Mouse (Mus musculus) left cerebral cortex, postnatal 25 days (tissue): ENCODE results near the gene Gm10961. TPM values are rescaled to one million over a fixed set of nuclear protein-coding genes. Genes with fewer than 3 reads are reported as not detected.
"Not testable (repeated sequence)": the region's sequence is repeated elsewhere in the genome, so short reads cannot be mapped to it uniquely, and the experiment has no call there.

ENCODE experiments used
- DNase-seq, 2 experiments: peaks; one replicate each; pipeline ENCODE4 v3.0.0; 2022; ENCODE audit warnings: low spot score in 2 of 2, mixed read lengths in 1 of 2
- intact Hi-C: fragments of 180-260 bp; cut with DNase I; formaldehyde crosslinking; loops from one replicate; pipeline ENCODE4 v1.15.1; 2025
- total RNA-seq, 2 experiments: library from RNA; stranded (reverse); gene quantifications; 2 replicates each; pipeline ENCODE4 v1.2.3; 2021

Gm10961 gene
- total RNA-seq, 2 experiments from 2014 or later: not detected

DNA sequence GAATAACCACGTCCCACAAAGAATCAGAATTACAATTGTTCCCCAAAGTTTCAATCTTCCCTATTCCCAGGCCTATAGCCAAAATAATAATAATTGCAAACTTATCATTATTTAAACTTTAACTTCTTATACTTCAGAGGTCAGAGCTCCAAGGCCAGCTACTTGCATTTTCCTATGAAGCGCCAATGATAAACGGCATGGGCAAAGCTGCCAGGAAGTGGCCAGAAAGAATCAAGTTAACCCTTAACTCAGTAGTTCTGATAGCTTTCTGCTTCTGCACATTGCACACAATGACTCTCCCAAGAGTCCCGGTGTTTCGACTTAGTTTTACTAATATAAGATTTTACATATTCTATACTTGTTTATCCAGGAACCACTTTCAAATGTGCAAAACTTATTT is 19.2 kb downstream of the Gm10961 start:
- intact Hi-C loops: not testable (repeated sequence)

GRCm38 (mm10) chr3:107652968-107653367 is 21.8 kb downstream of the Gm10961 start:
- peak in 1 of 2 experiments; percentile 46 for DNase-seq
- intact Hi-C loops: no loop called here

More for the DNA sequence above, 19.2 kb downstream of the Gm10961 start:
- DNase-seq: not testable (repeated sequence)

DNA sequence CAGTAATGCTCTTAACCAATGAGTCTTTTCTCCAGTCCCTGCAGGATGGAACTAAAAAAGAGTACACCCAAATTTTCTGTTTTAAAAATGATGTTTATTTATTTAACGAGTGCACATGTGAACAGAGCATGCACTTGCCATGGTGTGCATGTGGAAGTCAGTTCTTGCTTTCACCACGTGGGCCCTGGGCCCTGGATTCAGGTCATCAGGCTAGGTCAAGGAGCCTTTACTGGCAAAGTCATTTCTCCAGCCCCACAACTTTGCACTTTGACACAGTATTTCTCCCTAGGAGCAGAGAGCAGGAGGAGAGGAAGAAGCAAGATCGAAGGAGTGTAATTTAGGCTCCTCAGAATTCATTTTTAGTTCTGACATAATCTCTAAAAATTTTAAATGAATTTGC is 23.7 kb downstream of the Gm10961 start:
- DNase-seq: no peak
- intact Hi-C loops: no loop called here

GRCm38 (mm10) chr3:107655491-107655890 is 24.4 kb downstream of the Gm10961 start:
- DNase-seq: no peak
- intact Hi-C loops: no loop called here

GRCm38 (mm10) chr3:107656151-107656550 is 25.0 kb downstream of the Gm10961 start:
- DNase-seq: no peak
- intact Hi-C loops: no loop called here

- no peak for DNase-seq
- intact Hi-C loops: no loop called here
These were observed 25.8 kb downstream of the Gm10961 start for GRCm38 (mm10) chr3:107656888-107657287.

- no peak for DNase-seq
- intact Hi-C loops: no loop called here
These were observed 27.9 kb downstream of the Gm10961 start for GRCm38 (mm10) chr3:107659000-107659399.

GRCm38 (mm10) chr3:107664641-107665040 is 33.5 kb downstream of the Gm10961 start:
- no peak for DNase-seq
- intact Hi-C loops: no loop called here

GRCm38 (mm10) chr3:107667426-107667825 is 36.3 kb downstream of the Gm10961 start:
- intact Hi-C loops: no loop called here
- no peak for DNase-seq

DNA sequence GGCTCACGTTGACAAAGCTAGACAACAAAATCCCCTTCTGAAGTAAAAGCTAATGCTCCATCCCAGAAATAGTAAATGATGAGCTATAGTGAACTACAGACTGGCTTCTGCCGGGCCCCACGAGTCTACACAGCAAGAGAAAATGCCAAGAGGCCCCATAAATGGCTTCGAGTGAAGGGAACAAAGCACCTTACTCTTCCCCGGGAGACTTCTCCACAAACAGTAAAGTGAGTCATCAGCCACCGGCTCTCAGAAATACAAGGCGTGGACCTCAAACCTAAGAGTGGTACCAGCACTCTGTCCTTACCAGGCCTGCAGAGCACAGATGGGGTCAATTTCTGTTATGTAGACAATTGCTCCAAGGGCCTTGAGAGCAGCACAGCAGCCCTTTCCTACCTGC is 37.7 kb downstream of the Gm10961 start:
- intact Hi-C loops: no loop called here
- DNase-seq: no peak

DNA sequence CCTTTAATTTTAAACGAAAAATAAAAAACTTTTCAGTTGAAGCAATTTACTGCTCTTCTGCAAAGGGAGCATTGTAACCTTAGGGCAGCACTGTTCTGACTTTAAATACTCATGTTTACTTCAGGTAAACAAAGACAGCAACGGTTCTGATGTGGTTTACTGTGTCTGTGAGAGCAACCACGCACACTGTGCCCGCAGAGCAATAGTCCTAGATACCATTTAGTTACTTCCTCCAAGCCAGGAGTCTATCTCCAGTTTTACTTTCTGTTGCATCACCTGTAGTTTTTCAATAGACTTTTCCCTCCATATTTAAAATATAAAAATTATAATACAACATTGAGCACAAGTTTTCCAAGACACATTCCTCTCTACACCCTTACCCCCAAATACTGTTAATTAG is 39.4 kb downstream of the Gm10961 start:
- intact Hi-C loops: no loop called here
- no peak for DNase-seq

DNA sequence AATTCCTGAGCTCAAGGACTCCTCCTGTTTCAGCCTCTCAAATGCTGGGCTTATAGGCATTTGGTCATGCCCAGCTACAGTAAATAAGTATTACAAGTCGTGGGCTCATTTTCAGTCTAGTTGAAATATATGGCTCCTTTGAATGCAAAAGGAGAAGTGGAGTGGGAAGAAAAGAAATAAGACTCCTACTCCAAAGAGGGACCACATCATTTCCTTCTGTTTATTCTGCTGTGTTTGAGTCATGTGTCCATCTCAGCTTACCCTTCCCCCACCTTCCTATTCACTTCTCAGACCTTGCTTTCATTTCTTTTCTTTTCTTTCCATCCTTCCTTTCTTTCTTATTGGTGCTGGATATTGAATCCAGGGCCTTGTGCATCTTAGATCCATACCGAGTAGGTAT is 40.4 kb downstream of the Gm10961 start:
- intact Hi-C loops: no loop called here

DNA sequence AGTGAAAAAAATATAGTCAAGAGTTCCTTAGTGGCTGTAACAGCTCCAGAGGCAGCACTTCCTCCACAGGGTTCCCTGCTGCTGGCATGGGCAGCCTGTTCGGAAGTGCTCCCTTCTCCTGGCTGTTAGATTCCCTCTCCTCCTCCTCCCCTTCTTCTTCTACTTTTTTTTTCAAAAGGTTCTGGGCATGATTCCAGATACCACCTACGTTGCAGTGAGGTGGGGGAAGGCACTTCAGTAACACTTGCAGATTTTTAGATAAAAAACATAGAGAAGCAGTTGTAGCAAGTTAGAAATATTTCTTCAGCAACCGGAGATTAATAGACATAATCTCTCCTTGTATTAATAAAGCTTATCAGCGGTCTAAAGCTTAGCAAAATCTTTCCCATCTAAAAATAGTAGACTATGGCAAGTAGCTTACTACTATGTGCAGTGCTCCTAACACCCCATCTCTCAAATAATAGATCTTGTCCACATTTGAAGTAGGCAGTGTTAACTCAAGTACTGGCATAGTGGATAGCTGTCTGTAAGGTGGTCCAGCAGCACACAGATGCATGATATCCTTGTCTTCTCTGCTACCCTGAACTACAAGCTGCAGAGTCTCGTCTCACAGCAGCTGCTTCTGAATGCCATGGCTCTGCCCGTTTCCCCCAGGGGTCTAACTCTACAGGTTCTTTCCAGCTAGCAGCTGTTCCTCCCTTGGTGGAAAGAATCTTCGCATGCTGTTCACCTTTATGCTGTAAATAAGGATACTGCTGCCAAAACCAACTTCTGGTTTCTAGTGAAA is 49.9 kb downstream of the Gm10961 start:
- intact Hi-C loops: loop anchor here (5.0 kb wide), 1 partner anchor 49 kb away; the partner anchor contains the start of genes Gm10961 and Strip1
- DNase-seq: peak; percentile 70 to 92

More for the DNA sequence above, 40.4 kb downstream of the Gm10961 start:
- no peak for DNase-seq

Other genes with a start within 250 kb of the Gm10961 start
- 10 to 100 TPM; 62.5 to 66.4 TPM for gene Kcnc4, start 171.8 kb upstream of the Gm10961 start, total RNA-seq
- gene Slc6a17, start 113.3 kb upstream of the Gm10961 start, total RNA-seq: 100 to 1,000 TPM; 396 to 412 TPM
- gene Ubl4b, start 76.2 kb upstream of the Gm10961 start, total RNA-seq: under 1 TPM in 1 of 2 experiments, not detected in 1; 0.23 TPM
- under 1 TPM; 0.87 to 0.94 TPM for gene Alx3, start 36.3 kb upstream of the Gm10961 start, total RNA-seq
- gene Strip1, start 372 bp downstream of the Gm10961 start, total RNA-seq: 10 to 100 TPM; 58.3 to 63.6 TPM
- 100 to 1,000 TPM; 324 to 332 TPM for gene Ahcyl1, start 65.2 kb downstream of the Gm10961 start, total RNA-seq
- 10 to 100 TPM; 10.7 to 11.2 TPM for gene Csf1, start 129.1 kb downstream of the Gm10961 start, total RNA-seq
- gene Eps8l3, start 245.9 kb downstream of the Gm10961 start, total RNA-seq: not detected